Mouse (Mus musculus): ENCODE results near the gene Ppih. TPM values are rescaled to one million over a fixed set of nuclear protein-coding genes. Genes with fewer than 3 reads are reported as not detected.

The Ppih gene
- 137 and 138 TPM in 2 replicates for total RNA-seq (2015)
- total RNA-seq (2017), result 161 and 163 TPM in 2 replicates

GRCm38 (mm10) chr4:119320131-119320830, at the start of gene Ppih:
Ppih (minus strand) TSS chr4:119320546.
- peak; percentile 100 for ATAC-seq (replicated peaks; ENCODE audit: poor library complexity)

- no peak for ATAC-seq (replicated peaks; ENCODE audit: poor library complexity)
Measured at GRCm38 (mm10) chr4:119369460-119369859, 49.1 kb upstream of the Ppih start.

GRCm38 (mm10) chr4:119366758-119367526, 46.6 kb upstream of the Ppih start:
- no peak for ATAC-seq (replicated peaks; ENCODE audit: poor library complexity)

GRCm38 (mm10) chr4:119362231-119362630, 41.9 kb upstream of the Ppih start:
- no peak for ATAC-seq (replicated peaks; ENCODE audit: poor library complexity)

- ATAC-seq (replicated peaks; ENCODE audit: poor library complexity), result peak; percentile 50
Measured at GRCm38 (mm10) chr4:119359196-119359971, 39.0 kb upstream of the Ppih start.

- ATAC-seq (replicated peaks; ENCODE audit: poor library complexity), result no peak
Measured at GRCm38 (mm10) chr4:119345508-119345907, 25.2 kb upstream of the Ppih start.

GRCm38 (mm10) chr4:119338861-119339361, 18.6 kb upstream of the Ppih start:
- ATAC-seq (replicated peaks; ENCODE audit: poor library complexity), result peak; percentile 94

- no peak for ATAC-seq (replicated peaks; ENCODE audit: poor library complexity)
Measured at GRCm38 (mm10) chr4:119338422-119338821, 18.1 kb upstream of the Ppih start.

GRCm38 (mm10) chr4:119333487-119333886, 13.1 kb upstream of the Ppih start:
- ATAC-seq (replicated peaks; ENCODE audit: poor library complexity), result no peak

- ATAC-seq (replicated peaks; ENCODE audit: poor library complexity), result no peak
Measured at GRCm38 (mm10) chr4:119320896-119321550, 677 bp upstream of the Ppih start.

- no peak for ATAC-seq (replicated peaks; ENCODE audit: poor library complexity)
Measured at GRCm38 (mm10) chr4:119313756-119314155, 6.6 kb downstream of the Ppih start.

GRCm38 (mm10) chr4:119305418-119305817, 14.9 kb downstream of the Ppih start:
- no peak for ATAC-seq (replicated peaks; ENCODE audit: poor library complexity)

GRCm38 (mm10) chr4:119303291-119303690, 17.1 kb downstream of the Ppih start:
- no peak for ATAC-seq (replicated peaks; ENCODE audit: poor library complexity)

- ATAC-seq (replicated peaks; ENCODE audit: poor library complexity), result no peak
Measured at GRCm38 (mm10) chr4:119301777-119302176, 18.6 kb downstream of the Ppih start.

GRCm38 (mm10) chr4:119300761-119301160, 19.6 kb downstream of the Ppih start:
- ATAC-seq (replicated peaks; ENCODE audit: poor library complexity), result no peak

- no peak for ATAC-seq (replicated peaks; ENCODE audit: poor library complexity)
Measured at GRCm38 (mm10) chr4:119297361-119297760, 23.0 kb downstream of the Ppih start.

GRCm38 (mm10) chr4:119295134-119295453, 25.3 kb downstream of the Ppih start:
- ATAC-seq (replicated peaks; ENCODE audit: poor library complexity), result no peak

- peak; percentile 92 for ATAC-seq (replicated peaks; ENCODE audit: poor library complexity)
Measured at GRCm38 (mm10) chr4:119294415-119295133, 25.8 kb downstream of the Ppih start, which contains the start of gene Ybx1. Ybx1 (minus strand) TSS chr4:119294604.

- no peak for ATAC-seq (replicated peaks; ENCODE audit: poor library complexity)
Measured at GRCm38 (mm10) chr4:119293574-119294258, 26.6 kb downstream of the Ppih start.

Data from megakaryocyte progenitor cell, adult 5-6 weeks (primary cell).